Mouse (Mus musculus): ENCODE results near the gene Gm10720. TPM values are rescaled to one million over a fixed set of nuclear protein-coding genes. Genes with fewer than 3 reads are reported as not detected.
"Not testable (repeated sequence)": the region's sequence is repeated elsewhere in the genome, so short reads cannot be mapped to it uniquely, and the experiment has no call there.

The Gm10720 gene
- total RNA-seq, 2 experiments from 2014 or later = not detected

DNA sequence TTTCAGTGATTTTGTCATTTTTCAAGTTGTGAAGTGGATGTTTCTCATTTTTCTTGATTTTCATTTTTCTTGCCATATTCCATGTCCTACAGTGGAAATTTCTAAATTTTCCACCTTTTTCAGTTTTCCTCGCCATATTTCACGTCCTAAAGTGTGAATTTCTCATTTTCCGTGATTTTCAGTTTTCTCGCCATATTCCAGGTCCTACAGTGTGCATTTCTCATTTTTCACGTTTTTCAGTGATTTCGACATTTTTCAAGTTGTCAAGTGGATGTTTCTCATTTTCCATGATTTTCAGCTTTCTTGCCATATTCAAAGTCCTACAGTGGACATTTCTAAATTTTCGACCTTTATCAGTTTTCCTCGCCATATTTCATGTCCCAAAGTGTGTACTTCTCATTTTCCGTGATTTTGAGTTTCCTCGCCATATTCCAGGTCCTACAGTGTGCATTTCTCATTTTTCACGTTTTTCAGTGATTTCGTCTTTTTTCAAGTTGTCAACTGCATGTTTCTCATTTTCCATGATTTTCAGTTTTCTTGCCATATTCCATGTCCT lies 9.5 kb downstream of the Gm10720 start, which contains the start of gene Gm10717:
TSS of gene Gm10717 (plus strand) at position 506 of the 556 bp plus-strand sequence.
- peak; percentile 23 to 40 for DNase-seq (ENCODE audit: low spot score in 2 of 2)

- DNase-seq (ENCODE audit: low spot score in 2 of 2) = peak; percentile 56 to 76
These were observed 10.2 kb downstream of the Gm10720 start for GRCm38 (mm10) chr9:3025653-3026052.

GRCm38 (mm10) chr9:3026136-3026535 lies 10.7 kb downstream of the Gm10720 start:
- not testable (repeated sequence) for DNase-seq (ENCODE audit: low spot score in 2 of 2)

- not testable (repeated sequence) for DNase-seq (ENCODE audit: low spot score in 2 of 2)
These were observed 11.3 kb downstream of the Gm10720 start for GRCm38 (mm10) chr9:3026741-3027140.

DNA sequence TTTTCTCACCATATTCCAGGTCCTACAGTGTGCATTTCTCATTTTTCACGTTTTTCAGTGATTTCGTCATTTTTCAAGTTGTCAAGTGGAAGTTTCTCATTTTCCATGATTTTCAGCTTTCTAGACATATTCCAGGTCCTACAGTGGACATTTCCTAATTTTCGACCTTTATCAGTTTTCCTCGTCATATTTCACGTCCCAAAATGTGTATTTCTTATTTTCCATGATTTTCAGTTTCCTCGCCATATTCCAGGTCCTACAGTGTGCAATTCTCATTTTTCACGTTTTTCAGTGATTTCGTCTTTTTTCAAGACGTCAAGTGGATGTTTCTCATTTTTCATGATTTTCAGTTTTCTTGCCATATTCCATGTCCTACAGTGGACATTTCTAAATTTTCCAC lies 11.7 kb downstream of the Gm10720 start:
- not testable (repeated sequence) for DNase-seq (ENCODE audit: low spot score in 2 of 2)

GRCm38 (mm10) chr9:3029276-3030000 lies 14.0 kb downstream of the Gm10720 start:
- peak in 1 of 2 experiments; percentile 12 for DNase-seq (ENCODE audit: low spot score in 2 of 2)

- not testable (repeated sequence) for DNase-seq (ENCODE audit: low spot score in 2 of 2)
These were observed 15.3 kb downstream of the Gm10720 start for GRCm38 (mm10) chr9:3030677-3031318.

DNA sequence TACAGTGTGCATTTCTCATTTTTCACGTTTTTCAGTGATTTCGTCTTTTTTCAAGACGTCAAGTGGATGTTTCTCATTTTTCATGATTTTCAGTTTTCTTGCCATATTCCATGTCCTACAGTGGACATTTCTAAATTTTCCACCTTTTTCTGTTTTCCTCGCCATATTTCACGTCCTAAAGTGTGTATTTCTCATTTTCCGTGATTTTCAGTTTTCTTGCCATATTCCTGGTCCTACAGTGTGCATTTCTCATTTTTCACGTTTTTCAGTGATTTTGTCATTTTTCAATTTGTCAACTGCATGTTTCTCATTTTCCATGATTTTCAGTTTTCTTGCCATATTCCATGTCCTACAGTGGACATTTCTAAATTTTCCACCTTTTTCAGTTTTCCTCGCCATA lies 18.8 kb downstream of the Gm10720 start, which contains the start of gene Gm17535:
TSS of gene Gm17535 (plus strand) at position 301 of the 400 bp plus-strand sequence.
- not testable (repeated sequence) for DNase-seq (ENCODE audit: low spot score in 2 of 2)

- DNase-seq (ENCODE audit: low spot score in 2 of 2) = not testable (repeated sequence)
These were observed 21.1 kb downstream of the Gm10720 start, which contains the start of gene Gm10715 for GRCm38 (mm10) chr9:3036577-3036976. Gene Gm10715, plus strand, starts transcription at chr9:3036877.

- DNase-seq (ENCODE audit: low spot score in 2 of 2) = not testable (repeated sequence)
These were observed 22.7 kb downstream of the Gm10720 start for GRCm38 (mm10) chr9:3038161-3038560.

Small RNAs within 50 kb of the gene (microRNA-seq; reads per million reads assigned to microRNA genes)
- gene Mir101c (ENCODE audit: borderline number of aligned reads in 2 of 2) = 0 reads per million in 2 experiments

Other genes starting within 250 kb of the Gm10720 start
- not detected for gene Gm10722, start 14.7 kb upstream of the Gm10720 start, total RNA-seq (2021)
- gene Gm11168, start 12.3 kb upstream of the Gm10720 start, total RNA-seq (2021) = not detected
- gene Gm10721, start 2.5 kb upstream of the Gm10720 start, total RNA-seq (2021) = under 1 TPM in 1 of 2 experiments, not detected in 1; 0.74 TPM
- 1 to 10 TPM in 1 of 2 experiments, not detected in 1; 2.0 TPM for gene Gm10719, start 1.8 kb downstream of the Gm10720 start, total RNA-seq (2021)
- 1 to 10 TPM; 1.1 to 1.2 TPM for gene Gm10718, start 7.9 kb downstream of the Gm10720 start, total RNA-seq (2021)
- 1 to 10 TPM in 1 of 2 experiments, not detected in 1; 1.2 TPM for gene Gm10717, start 9.8 kb downstream of the Gm10720 start, total RNA-seq (2021)
- gene Gm17535, start 18.9 kb downstream of the Gm10720 start, total RNA-seq (2021) = not detected
- not detected for gene Gm10715, start 21.2 kb downstream of the Gm10720 start, total RNA-seq (2021)